Mouse (Mus musculus) hematopoietic multipotent progenitor cell, adult 10-12 weeks (in vitro differentiated cells): ENCODE results near the gene Klhdc8b. TPM values are rescaled to one million over a fixed set of nuclear protein-coding genes. Genes with fewer than 3 reads are reported as not detected.

Experiments
- polyA plus RNA-seq: library from polyadenylated mRNA; stranded (reverse); fragments of >175 nt; gene quantifications from 2 replicates; pipeline ENCODE4 v1.2.3, GENCODE M21; 2012; ENCODE audit warnings: low replicate concordance

Klhdc8b gene
- polyA plus RNA-seq = 13.3 and 17.0 TPM in 2 replicates

DNA sequence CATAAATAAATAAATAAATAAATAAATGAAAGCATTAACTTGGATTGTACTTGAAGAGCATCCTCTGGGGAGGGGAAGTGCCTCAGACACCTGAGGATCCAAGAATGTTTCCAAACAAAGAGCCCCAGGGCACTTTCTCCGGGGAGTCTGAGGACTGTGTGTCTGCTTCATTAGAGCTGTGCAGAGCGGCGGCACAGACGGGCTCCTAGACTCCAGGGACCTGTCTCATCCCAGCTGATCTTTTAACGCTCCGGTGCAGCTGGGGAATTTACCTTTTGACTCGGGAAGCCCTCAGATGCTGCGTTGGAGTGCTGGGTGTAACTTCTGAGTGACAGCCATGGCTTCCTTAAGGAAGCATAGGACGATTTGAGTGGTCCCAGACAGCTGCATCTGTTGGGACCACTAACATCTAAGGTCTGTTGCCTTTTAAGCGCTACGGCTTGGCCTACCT is at the start of gene Klhdc8b:
Klhdc8b (minus strand) TSS at position 401 of the 451 bp plus-strand sequence.

GRCm38 (mm10) chr9:108507619-108508434 is 46.4 kb upstream of the Klhdc8b start, which contains the start of gene Qars:
Gene Qars, plus strand, starts transcription at chr9:108507706.

GRCm38 (mm10) chr9:108490559-108491285 is 29.3 kb upstream of the Klhdc8b start, which contains the start of gene Usp19:
Gene Usp19, plus strand, starts transcription at chr9:108490602.

DNA sequence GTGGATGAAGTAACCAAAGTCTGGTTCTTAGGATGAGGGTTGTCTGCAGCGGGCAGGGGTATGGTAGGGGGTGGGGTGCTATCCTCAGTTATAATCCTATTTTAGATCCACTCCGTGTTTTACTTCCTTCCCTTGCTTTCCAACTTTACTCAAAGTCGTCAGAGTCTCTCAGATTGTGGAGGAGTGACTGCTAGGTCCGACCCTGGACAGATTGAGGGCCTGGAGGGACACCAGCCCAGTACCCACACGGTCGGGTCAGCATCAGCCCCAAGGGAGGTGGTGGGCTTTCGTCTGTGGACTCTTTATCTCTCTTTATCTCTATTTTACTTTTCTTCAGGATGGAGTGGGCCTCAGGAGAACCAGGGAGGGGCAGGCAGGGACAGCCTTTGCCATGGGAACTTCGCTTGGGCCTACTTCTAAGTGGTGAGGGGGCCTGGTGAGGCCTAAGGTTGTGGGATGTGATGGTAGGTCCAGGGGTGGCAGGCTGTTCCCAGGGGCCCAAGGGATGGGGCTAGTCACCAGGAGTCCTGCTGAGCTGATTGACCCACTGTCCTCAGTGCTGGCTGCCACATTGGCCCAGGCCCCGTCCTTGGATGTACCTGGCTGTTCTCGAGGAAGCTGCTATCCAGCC is 18.5 kb upstream of the Klhdc8b start, which contains the start of gene Lamb2:
Lamb2 (plus strand) TSS at position 16 of the 631 bp plus-strand sequence.

DNA sequence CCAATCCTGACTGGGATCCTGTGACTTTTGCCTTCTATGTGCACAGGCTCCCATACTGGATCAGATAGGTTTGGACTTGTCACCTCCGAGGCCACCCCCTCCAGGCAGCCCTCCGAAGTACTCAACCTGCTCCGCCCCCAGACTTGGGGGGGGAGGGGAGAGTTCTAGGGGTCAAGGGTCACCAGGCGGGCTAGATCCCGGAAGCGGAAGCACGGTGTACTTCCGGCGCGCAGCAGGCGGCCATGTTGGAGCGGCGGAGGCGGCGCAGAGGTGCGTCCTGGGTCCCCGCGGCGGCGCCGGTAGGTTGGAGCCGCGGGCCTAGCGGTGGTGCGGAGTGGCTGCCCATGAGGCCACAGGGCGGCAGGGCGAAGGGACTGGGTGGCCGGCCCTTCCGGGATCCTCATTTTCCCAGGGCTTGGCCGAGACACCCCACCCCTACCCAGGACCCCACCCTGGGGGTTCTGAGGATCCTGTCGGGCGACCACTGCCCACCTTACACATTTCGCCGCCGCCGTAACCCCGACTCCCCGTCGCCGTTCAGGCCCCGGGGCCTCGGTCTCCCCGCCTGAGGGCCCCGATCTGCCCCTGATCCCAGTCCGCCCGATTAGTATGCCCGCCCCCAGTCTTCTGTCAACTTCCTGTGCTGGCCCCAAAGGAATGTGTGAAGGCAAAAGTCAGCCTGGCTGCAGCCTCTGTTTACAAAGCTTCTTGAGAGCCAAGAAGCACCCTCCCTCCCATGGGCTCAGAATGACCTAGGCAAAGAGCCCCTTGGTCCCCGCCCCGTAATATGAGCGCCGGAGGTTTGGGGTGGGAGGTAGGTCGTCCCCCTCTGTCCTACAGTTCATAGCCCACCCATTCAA is 832 bp downstream of the Klhdc8b start, which contains the start of gene Ccdc71:
Ccdc71 (plus strand) TSS at position 209 of the 860 bp plus-strand sequence.

GRCm38 (mm10) chr9:108436182-108436581 is 25.2 kb downstream of the Klhdc8b start, which contains the start of gene BC048562:
Gene BC048562, plus strand, starts transcription at chr9:108436482.

GRCm38 (mm10) chr9:108428384-108428783 is 33.0 kb downstream of the Klhdc8b start, which contains the start of gene Ccdc36:
Gene Ccdc36, minus strand, starts transcription at chr9:108428484.

Other genes starting within 250 kb of the Klhdc8b start
- 20.6 and 21.7 TPM in 2 replicates for gene Dag1, start 197.6 kb downstream of the Klhdc8b start, polyA plus RNA-seq
- gene Nicn1, start 171.2 kb downstream of the Klhdc8b start, polyA plus RNA-seq = 0.24 and 0.65 TPM in 2 replicates
- 0.12 and 0.45 TPM in 2 replicates for gene Amt, start 164.7 kb downstream of the Klhdc8b start, polyA plus RNA-seq
- gene Rhoa, start 155.5 kb downstream of the Klhdc8b start, polyA plus RNA-seq = 168 and 183 TPM in 2 replicates
- gene Tcta, start 155.4 kb downstream of the Klhdc8b start, polyA plus RNA-seq = 3.9 and 6.1 TPM in 2 replicates
- gene Gpx1, start 122.7 kb downstream of the Klhdc8b start, polyA plus RNA-seq = 259 and 377 TPM in 2 replicates
- gene Usp4, start 113.7 kb downstream of the Klhdc8b start, polyA plus RNA-seq = 18.2 and 114 TPM in 2 replicates
- 3.3 and 5.5 TPM in 2 replicates for gene 1700102P08Rik, start 68.8 kb downstream of the Klhdc8b start, polyA plus RNA-seq
- 0.08 TPM in 1 of 2 replicates, not detected in the other for gene Ccdc36, start 33.1 kb downstream of the Klhdc8b start, polyA plus RNA-seq
- gene BC048562, start 25.1 kb downstream of the Klhdc8b start, polyA plus RNA-seq = not detected in 2 replicates
- gene Ccdc71, start 1.1 kb downstream of the Klhdc8b start, polyA plus RNA-seq = 15.7 and 24.2 TPM in 2 replicates
- 0.42 and 1.4 TPM in 2 replicates for gene Lamb2, start 18.2 kb upstream of the Klhdc8b start, polyA plus RNA-seq
- gene Usp19, start 29.0 kb upstream of the Klhdc8b start, polyA plus RNA-seq = 85.5 and 193 TPM in 2 replicates
- gene Qars, start 46.1 kb upstream of the Klhdc8b start, polyA plus RNA-seq = 27.8 and 92.7 TPM in 2 replicates
- gene Qrich1, start 55.2 kb upstream of the Klhdc8b start, polyA plus RNA-seq = 65.0 and 106 TPM in 2 replicates
- gene Impdh2, start 98.7 kb upstream of the Klhdc8b start, polyA plus RNA-seq = 31.4 and 47.0 TPM in 2 replicates
- 6.9 and 18.4 TPM in 2 replicates for gene Ndufaf3, start 105.9 kb upstream of the Klhdc8b start, polyA plus RNA-seq
- gene Dalrd3, start 108.3 kb upstream of the Klhdc8b start, polyA plus RNA-seq = 157 and 182 TPM in 2 replicates
- gene Wdr6, start 117.2 kb upstream of the Klhdc8b start, polyA plus RNA-seq = 13.4 and 24.3 TPM in 2 replicates
- 4.7 and 12.9 TPM in 2 replicates for gene P4htm, start 136.1 kb upstream of the Klhdc8b start, polyA plus RNA-seq
- gene Arih2, start 187.8 kb upstream of the Klhdc8b start, polyA plus RNA-seq = 114 and 142 TPM in 2 replicates
- gene Slc25a20, start 200.5 kb upstream of the Klhdc8b start, polyA plus RNA-seq = 3.4 and 6.8 TPM in 2 replicates
- gene Prkar2a, start 227.7 kb upstream of the Klhdc8b start, polyA plus RNA-seq = 6.8 and 9.0 TPM in 2 replicates